ENCODE assay signal across 7 mouse cellular contexts in genomic region chr2:92437875-92438274, GRCm38 (mm10). TPM values are rescaled to one million over a fixed set of nuclear protein-coding genes. Genes with fewer than 3 reads are reported as not detected.
DNase-seq lines count a peak whose midpoint lies in the region; ATAC-seq and TF ChIP-seq lines count a peak whose summit lies in the region.

No protein-coding gene starts in this region.

- H3K4me1 ChIP-seq in hindbrain, embryonic 16.5 days (ENCODE audit: control insufficient read depth, insufficient read depth, low read depth, low read length) = peaks cover 4% of the 10 kb centered on the region

- H3K9me3 ChIP-seq in hindbrain, embryonic 16.5 days (ENCODE audit: control insufficient read depth, low read length) = no peaks in the 10 kb centered on the region

- ATAC-seq in activated CD4-positive, CD25-positive, alpha-beta regulatory T cell, adult 4 months = peak; percentile 21
- ATAC-seq in hindbrain, embryonic 16.5 days = no peak
- peak; percentile 40 for ATAC-seq in megakaryocyte, adult 5-6 weeks (ENCODE audit: poor library complexity, severe bottlenecking)

- H3K9ac ChIP-seq in hindbrain, embryonic 16.5 days (ENCODE audit: low read depth, low read length) = no peak overlapping the region

- H3K4me2 ChIP-seq in hindbrain, embryonic 16.5 days (ENCODE audit: low read length) = peak overlapping the region; percentile 44

- no peaks in the 10 kb centered on the region for H3K36me3 ChIP-seq in hindbrain, embryonic 16.5 days (ENCODE audit: control insufficient read depth, insufficient read depth, low read length)

- peak overlapping the region; percentile 50; the same call in 1 of the 2 replicates for H3K4me3 ChIP-seq in gastrocnemius, adult 2 months
- H3K4me3 ChIP-seq in hindbrain, embryonic 16.5 days (ENCODE audit: low read length) = no peak overlapping the region
- H3K4me3 ChIP-seq in left cerebral cortex, adult 2 months = no peak overlapping the region

- H3K27me3 ChIP-seq in hindbrain, embryonic 16.5 days (replicated peaks; ENCODE audit: control insufficient read depth, insufficient read depth, low read length) = no peaks in the 10 kb centered on the region

- DNase-seq in cerebellum, postnatal 25 days = peak; percentile 90 to 92
- DNase-seq in gastrocnemius, adult 2 months = peak; percentile 85
- peak; percentile 75 to 77 for DNase-seq in left cerebral cortex, adult 2 months (ENCODE audit: extremely low spot score in 1 of 2, low spot score in 2 of 2)
- peak; percentile 77 for DNase-seq in right cerebral cortex, postnatal 14 days

- WGBS in hindbrain, embryonic 16.5 days = 0% methylated on average over 5 of the region's 5 CpGs

- peak overlapping the region; percentile 72 for H3K27ac ChIP-seq in gastrocnemius, adult 2 months
- no peak overlapping the region for H3K27ac ChIP-seq in hindbrain, embryonic 16.5 days (ENCODE audit: low read depth, low read length)
- peak overlapping the region; percentile 37; the same call in 1 of the 2 replicates for H3K27ac ChIP-seq in left cerebral cortex, adult 2 months

- intact Hi-C loops in gastrocnemius, adult 2 months (cut with DNase I) = loop anchor here (1.0 to 5.0 kb wide), 6 partner anchors 63 to 451 kb away; partner anchors contain the start of genes Large2 and Pex16
- intact Hi-C loops in left cerebral cortex, adult 2 months (cut with DNase I) = loop anchor here (2.0 to 5.0 kb wide), 2 partner anchors 141 to 451 kb away; no protein-coding TSS in a partner anchor

- TF ChIP-seq CTCF in gastrocnemius, adult 2 months (IDR thresholded peaks at IDR 0.05) = peak; percentile 95
- peak; percentile 93 for TF ChIP-seq CTCF in left cerebral cortex, adult 2 months (IDR thresholded peaks at IDR 0.05)

RNA-seq across cellular contexts. Expression of gene Cry2, which starts 4.0 kb away (rescaled TPM):
- polyA plus RNA-seq in activated CD4-positive, CD25-positive, alpha-beta regulatory T cell, adult 4 months (2017; shearing (Covaris generic)) = 1 to 10 TPM; 4.2 to 6.3 TPM
- 10 to 100 TPM; 12.5 to 26.8 TPM for total RNA-seq in gastrocnemius, adult 2 months (2021)
- polyA plus RNA-seq in hindbrain, embryonic 16.5 days (2015; fragmentation: Nextera tagmentation; extraction: Ambion mirVana) = 51.4 and 53.2 TPM in 2 replicates
- 100 to 1,000 TPM; 126 to 129 TPM for total RNA-seq in left cerebral cortex, adult 2 months (2021)
- total RNA-seq in megakaryocyte, adult 5-6 weeks (2015) = 3.5 and 4.1 TPM in 2 replicates
- 3.2 and 4.3 TPM in 2 replicates for total RNA-seq in megakaryocyte, adult 5-6 weeks (2017)

RNA-seq across cellular contexts. Expression of gene Slc35c1, which starts 22.5 kb away (rescaled TPM):
- polyA plus RNA-seq in activated CD4-positive, CD25-positive, alpha-beta regulatory T cell, adult 4 months (2017; shearing (Covaris generic)) = 10 to 100 TPM; 36.6 to 47.3 TPM
- total RNA-seq in gastrocnemius, adult 2 months (2021) = 1 to 10 TPM; 4.9 to 5.1 TPM
- polyA plus RNA-seq in hindbrain, embryonic 16.5 days (2015; fragmentation: Nextera tagmentation; extraction: Ambion mirVana) = 18.9 and 20.7 TPM in 2 replicates
- total RNA-seq in left cerebral cortex, adult 2 months (2021) = 10 to 100 TPM; 16.1 to 16.9 TPM
- total RNA-seq in megakaryocyte, adult 5-6 weeks (2015) = 82.5 and 84.8 TPM in 2 replicates
- 28.7 and 42.0 TPM in 2 replicates for total RNA-seq in megakaryocyte, adult 5-6 weeks (2017)

RNA-seq across cellular contexts. Expression of gene Mapk8ip1, which starts 36.8 kb away (rescaled TPM):
- under 1 TPM; 0.36 to 0.45 TPM for polyA plus RNA-seq in activated CD4-positive, CD25-positive, alpha-beta regulatory T cell, adult 4 months (2017; shearing (Covaris generic))
- total RNA-seq in gastrocnemius, adult 2 months (2021) = 1 to 10 TPM; 3.0 to 3.9 TPM
- polyA plus RNA-seq in hindbrain, embryonic 16.5 days (2015; fragmentation: Nextera tagmentation; extraction: Ambion mirVana) = 112 and 130 TPM in 2 replicates
- 100 to 1,000 TPM; 340 to 364 TPM for total RNA-seq in left cerebral cortex, adult 2 months (2021)
- not detected in 2 replicates for total RNA-seq in megakaryocyte, adult 5-6 weeks (2015)
- total RNA-seq in megakaryocyte, adult 5-6 weeks (2017) = 0.04 TPM in 1 of 2 replicates, not detected in the other

RNA-seq across cellular contexts. Expression of gene 1700029I15Rik, which starts 55.5 kb away (rescaled TPM):
- polyA plus RNA-seq in activated CD4-positive, CD25-positive, alpha-beta regulatory T cell, adult 4 months (2017; shearing (Covaris generic)) = 1 to 10 TPM; 1.1 to 1.2 TPM
- total RNA-seq in gastrocnemius, adult 2 months (2021) = 1 to 10 TPM in 1 of 2 experiments, under 1 TPM in 1; 0.69 to 1.1 TPM
- polyA plus RNA-seq in hindbrain, embryonic 16.5 days (2015; fragmentation: Nextera tagmentation; extraction: Ambion mirVana) = 5.8 and 7.7 TPM in 2 replicates
- total RNA-seq in left cerebral cortex, adult 2 months (2021) = 1 to 10 TPM; 5.3 TPM
- total RNA-seq in megakaryocyte, adult 5-6 weeks (2015) = 2.6 and 3.5 TPM in 2 replicates
- total RNA-seq in megakaryocyte, adult 5-6 weeks (2017) = 1.5 and 3.1 TPM in 2 replicates

Comparison
In these comparisons a context has a peak if more than half of its experiments do, and no peak if none do; other contexts are left out.
1. RNA of gene Cry2, which starts 4.0 kb away (total RNA-seq): 126 to 129 TPM in left cerebral cortex, adult 2 months; 12.5 to 26.8 TPM in gastrocnemius, adult 2 months and 3.2 to 4.3 TPM in megakaryocyte, adult 5-6 weeks; every median in the first group is over 4 times any median in the second.
2. RNA of gene Mapk8ip1, which starts 36.8 kb away (total RNA-seq): 340 to 364 TPM in left cerebral cortex, adult 2 months; 3.0 to 3.9 TPM in gastrocnemius, adult 2 months and 0.04 TPM in megakaryocyte, adult 5-6 weeks; every median in the first group is over 10 times any median in the second.
3. Peak in every context shown above with its lines, with median percentiles within 50 percentile points of each other: DNase-seq.